Mouse (Mus musculus) embryonic facial prominence, embryonic 14.5 days (tissue): ENCODE data around the gene Kpna7. TPM values are rescaled to one million over a fixed set of nuclear protein-coding genes. Genes with fewer than 3 reads are reported as not detected.

ENCODE experiments used
- ATAC-seq: fragments of 200-750 bp; cut with Nextera tagmentation; 2 replicates; pipeline ENCODE4 v1.8.0; 2017; ENCODE audit warnings: low read depth, moderate number of reproducible peaks, moderate TSS enrichment
- DNase-seq: peaks from one replicate; pipeline ENCODE4 v3.0.0-alpha.2; 2015; ENCODE audit warnings: low spot score
- H3K27ac ChIP-seq: fragments of 300-500 bp; sonication (generic); replicated peaks from 2 replicates; pipeline ENCODE4 v1.5.1; 2014; ENCODE audit warnings: low read depth, mild to moderate bottlenecking, low read length, moderate library complexity
- H3K27me3 ChIP-seq: fragments of 300-500 bp; sonication (generic); replicated peaks from 2 replicates; pipeline ENCODE4 v1.6.1; 2014; ENCODE audit warnings: low read length; ENCODE audit not compliant: control insufficient read depth, insufficient read depth
- H3K36me3 ChIP-seq: fragments of 300-500 bp; sonication (generic); 2 replicates; pipeline ENCODE4 v1.6.1; 2014; ENCODE audit warnings: low read length, mixed read lengths; ENCODE audit not compliant: control insufficient read depth, insufficient read depth
- H3K4me1 ChIP-seq: fragments of 300-500 bp; sonication (generic); 2 replicates; pipeline ENCODE4 v1.6.1; 2014; ENCODE audit warnings: antibody characterized with exemption, low read length; ENCODE audit not compliant: control insufficient read depth, insufficient read depth
- H3K4me2 ChIP-seq: fragments of 300-500 bp; sonication (generic); 2 replicates; pipeline ENCODE4 v1.6.1; 2014; ENCODE audit warnings: low read depth, mild to moderate bottlenecking, low read length, moderate library complexity, mixed read lengths
- H3K4me3 ChIP-seq: fragments of 300-500 bp; sonication (generic); 2 replicates; pipeline ENCODE4 v1.5.1; 2014; ENCODE audit warnings: low read depth, mild to moderate bottlenecking, low read length
- H3K9ac ChIP-seq: fragments of 300-500 bp; sonication (generic); 2 replicates; pipeline ENCODE4 v1.6.1; 2014; ENCODE audit warnings: low read depth, mild to moderate bottlenecking, low read length, moderate library complexity, mixed read lengths
- H3K9me3 ChIP-seq: fragments of 300-500 bp; sonication (generic); 2 replicates; pipeline ENCODE4 v1.6.1; 2016; ENCODE audit warnings: low read length; ENCODE audit not compliant: control insufficient read depth
- WGBS: fragments of 180-500 bp; shearing (Covaris S2); extraction: QIAGEN DNeasy Blood & Tissue Kit; methylation state at CpG from one replicate; pipeline ENCODE4 v1.1.7; 2014; 5-methylcytosine and 5-hydroxymethylcytosine counted together
- polyA plus RNA-seq: library from polyadenylated mRNA; unstranded; fragments of >200 nt; fragmentation: Nextera tagmentation; extraction: Ambion mirVana; gene quantifications from 2 replicates; pipeline ENCODE4 v1.2.1, GENCODE M21; 2014

Gene Kpna7
- polyA plus RNA-seq, 1 experiment from 2014 or later: not detected

DNA sequence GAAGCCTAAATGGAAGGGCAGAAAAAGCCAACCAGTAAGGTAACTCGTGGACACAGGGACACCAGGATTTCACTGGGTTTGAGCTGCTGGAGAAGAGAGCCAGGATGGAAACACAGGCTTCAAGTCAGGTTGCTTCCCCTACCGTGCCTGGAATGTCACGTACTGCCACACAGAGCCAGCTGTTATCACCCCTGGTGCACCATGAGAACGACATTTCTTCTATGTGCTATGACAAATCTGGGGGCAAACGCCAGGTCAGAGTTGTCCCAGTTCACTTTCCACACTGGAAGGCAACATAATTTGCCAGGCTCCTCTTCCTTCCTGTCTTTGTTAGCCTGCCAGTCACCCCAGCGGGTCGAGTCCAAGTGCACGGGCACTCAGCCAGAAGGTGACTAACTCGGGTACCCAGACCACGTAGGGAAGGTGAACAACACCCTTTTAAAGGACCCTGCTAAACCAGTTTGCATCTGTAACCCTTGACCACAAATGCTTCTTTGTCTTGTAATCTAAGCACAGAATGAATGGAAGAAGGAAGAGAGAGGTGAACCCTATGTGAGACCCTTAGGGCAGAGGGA is 105.2 kb downstream of the Kpna7 start:
- no peak; the same call in 1 of the 2 replicates for ATAC-seq
- H3K4me2 ChIP-seq: no peak overlapping the region
- H3K36me3 ChIP-seq: no peaks in the 10 kb centered on the region
- no peaks in the 10 kb centered on the region for H3K4me1 ChIP-seq
- WGBS: 61% methylated on average over 10 of the region's 10 CpGs
- peak; percentile 60 for DNase-seq
- no peak overlapping the region for H3K4me3 ChIP-seq
- H3K9me3 ChIP-seq: 0 out of 2 replicates have a peak, but pooled peaks cover 7% of the 10 kb centered on the region
- no peak overlapping the region for H3K9ac ChIP-seq
- H3K27ac ChIP-seq: no peak overlapping the region
- H3K27me3 ChIP-seq: no peaks in the 10 kb centered on the region

- DNase-seq (no peak), ATAC-seq (no peak)
- Histone ChIP-seq H3K4me3 (no peak overlapping the region), H3K4me2 (no peak overlapping the region), H3K9me3 (no peaks in the 10 kb centered on the region), H3K36me3 (no peaks in the 10 kb centered on the region), H3K4me1 (no peaks in the 10 kb centered on the region), H3K27ac (no peak overlapping the region), H3K27me3 (no peaks in the 10 kb centered on the region), H3K9ac (no peak overlapping the region)
- WGBS: 84% methylated on average over 3 of the region's 3 CpGs
These were observed 112.6 kb downstream of the Kpna7 start for GRCm38 (mm10) chr5:144971266-144971665.

DNA sequence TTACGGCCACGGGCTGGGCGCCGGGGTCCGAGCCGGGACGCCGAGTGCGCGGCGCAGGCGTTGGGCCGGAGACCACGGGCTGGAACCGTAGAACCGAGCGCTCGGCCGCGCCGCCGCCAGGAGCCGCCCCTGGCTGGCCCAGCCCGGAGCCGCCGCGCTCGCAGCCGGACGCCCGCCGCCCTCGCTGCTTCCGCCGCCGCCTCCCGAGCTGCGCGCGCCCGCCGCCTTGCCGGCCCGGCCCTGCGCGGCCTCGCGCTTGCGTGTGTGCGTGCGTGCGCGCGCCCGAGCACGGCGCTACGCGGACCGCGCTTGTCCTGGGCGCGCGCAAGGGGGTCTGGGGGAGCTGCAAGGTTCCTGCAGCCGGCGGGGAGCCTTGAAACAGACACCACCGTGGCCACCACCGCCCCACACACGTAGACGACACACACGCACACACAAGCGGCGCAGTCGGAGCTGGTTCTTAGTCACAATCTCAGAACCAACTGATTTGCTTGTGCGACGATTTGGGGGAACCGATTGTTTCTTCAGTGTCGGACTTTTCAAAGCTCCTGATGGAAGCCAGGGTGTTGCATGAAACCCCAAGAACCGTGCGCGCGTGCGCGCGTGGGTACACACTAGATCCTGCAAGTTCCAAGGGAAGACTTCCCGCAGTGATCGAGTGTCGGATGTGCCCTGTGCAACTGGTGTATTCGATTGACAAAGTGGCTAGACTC is 118.0 kb downstream of the Kpna7 start, which contains the start of gene Smurf1:
Gene Smurf1, minus strand, starts transcription at position 209 of the 713 bp plus-strand sequence.
- Histone ChIP-seq H3K27ac (peak within 1 kb of the TSS; percentile 92), H3K9me3 (no peaks in the 10 kb centered on the region), H3K9ac (peak within 1 kb of the TSS; percentile 94), H3K4me1 (peaks cover 19% of the 10 kb centered on the region), H3K4me2 (peak within 1 kb of the TSS; percentile 89), H3K27me3 (no peaks in the 10 kb centered on the region), H3K4me3 (peak within 1 kb of the TSS; percentile 96), H3K36me3 (no peaks in the 10 kb centered on the region)
- WGBS: under 1% methylated on average over 28 of the region's 89 CpGs
- DNase-seq: peak; percentile 97
- ATAC-seq: peak; percentile 82

DNA sequence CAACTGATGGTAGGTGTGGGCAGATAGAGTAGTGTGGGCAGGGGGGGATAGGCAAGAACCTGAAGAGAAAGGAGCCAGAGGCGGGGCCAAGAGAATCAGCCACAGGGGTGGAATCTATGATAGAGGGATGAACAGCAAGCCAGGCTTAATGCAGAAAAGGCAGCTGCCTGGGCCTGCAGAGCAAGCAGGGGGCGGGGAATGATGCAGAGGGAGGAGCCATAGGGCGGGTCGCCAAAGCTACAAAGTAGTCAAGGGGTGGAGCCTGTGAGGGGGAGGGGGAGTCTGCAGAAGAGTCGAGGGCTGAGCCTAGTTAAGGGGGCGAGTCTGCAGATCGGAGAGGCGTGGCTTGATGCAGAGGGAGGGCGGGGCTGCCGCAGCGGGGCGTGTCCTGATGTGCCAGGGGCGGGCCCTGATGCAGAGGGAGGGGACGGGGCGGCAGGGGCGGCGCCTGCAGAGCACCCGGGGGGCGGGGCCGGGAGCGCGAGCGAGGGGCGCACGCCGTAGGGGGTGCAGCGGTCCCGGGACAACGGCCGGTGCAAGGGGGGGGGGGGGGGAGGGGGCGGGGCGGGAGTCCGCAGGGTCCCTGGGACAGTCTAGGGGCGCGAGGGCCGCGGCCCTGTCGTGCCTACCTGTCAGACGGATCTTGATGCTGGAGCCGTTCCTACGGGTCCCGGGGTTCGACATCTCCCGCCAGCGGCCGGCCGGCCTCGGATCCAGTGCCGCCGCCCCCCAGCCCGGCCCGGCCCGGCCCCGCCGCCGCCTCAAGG is 118.8 kb downstream of the Kpna7 start:
- peak overlapping the region; percentile 92 for H3K27ac ChIP-seq
- DNase-seq: peak; percentile 93
- H3K4me2 ChIP-seq: peak overlapping the region; percentile 89
- H3K36me3 ChIP-seq: no peaks in the 10 kb centered on the region
- no peaks in the 10 kb centered on the region for H3K9me3 ChIP-seq
- peak overlapping the region; percentile 96 for H3K4me3 ChIP-seq
- H3K27me3 ChIP-seq: no peaks in the 10 kb centered on the region
- peaks cover 22% of the 10 kb centered on the region for H3K4me1 ChIP-seq
- peak; percentile 77 for ATAC-seq
- WGBS: 0% methylated on average over 8 of the region's 56 CpGs
- H3K9ac ChIP-seq: peak overlapping the region; percentile 94

DNA sequence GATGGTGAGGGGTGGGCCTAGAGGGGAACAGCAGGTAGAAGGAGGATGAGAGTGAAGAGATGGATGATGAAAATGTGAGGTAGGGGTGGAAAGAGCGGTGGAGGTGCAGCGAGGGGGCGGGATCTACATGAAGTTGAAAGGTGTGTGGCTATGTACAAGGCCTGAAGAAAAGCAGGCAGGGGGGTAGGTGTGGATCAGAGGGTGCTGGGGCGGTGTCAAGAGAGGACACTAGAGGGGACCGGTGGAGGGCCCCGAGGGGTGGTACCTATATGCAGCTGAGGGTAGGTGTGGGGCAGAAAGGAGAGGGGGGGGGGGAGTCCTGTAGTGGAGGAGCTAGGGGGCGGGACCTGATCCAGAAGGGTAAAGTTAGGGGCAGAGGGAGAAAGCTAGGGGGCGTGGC is 119.4 kb downstream of the Kpna7 start:
- Histone ChIP-seq H3K4me3 (peak overlapping the region; percentile 96), H3K4me1 (peaks cover 24% of the 10 kb centered on the region), H3K9me3 (no peaks in the 10 kb centered on the region), H3K27me3 (no peaks in the 10 kb centered on the region), H3K4me2 (peak overlapping the region; percentile 89), H3K27ac (peak overlapping the region; percentile 73; the same call in 1 of the 2 replicates), H3K36me3 (no peaks in the 10 kb centered on the region), H3K9ac (no peak overlapping the region)
- 27% methylated on average over 8 of the region's 8 CpGs for WGBS
- ATAC-seq: peak; percentile 1; the same call in 1 of the 2 replicates
- DNase-seq: no peak

DNA sequence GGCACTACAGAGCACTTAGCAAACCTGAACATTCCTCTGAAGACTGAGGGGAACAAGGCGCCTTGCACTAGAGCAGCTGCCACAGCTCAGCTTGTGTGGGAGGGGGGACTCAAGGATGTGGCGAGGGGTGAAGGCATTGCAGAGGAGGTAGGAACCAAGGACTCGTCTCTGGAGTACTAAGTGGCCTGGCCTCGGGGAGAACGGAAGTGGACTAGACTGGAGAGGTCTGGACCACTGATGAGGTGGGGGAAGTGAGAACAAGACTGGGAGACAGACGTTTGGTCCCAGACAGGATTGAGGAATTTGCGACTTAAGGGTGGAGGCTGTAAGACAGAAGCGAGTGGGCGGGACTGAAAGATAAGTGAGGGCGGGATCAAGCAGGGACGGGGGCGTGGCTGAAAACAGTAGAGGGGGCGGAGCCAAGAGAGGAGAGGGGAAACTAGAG is 120.0 kb downstream of the Kpna7 start:
- DNase-seq (peak; percentile 77), ATAC-seq (no peak)
- Histone ChIP-seq H3K9ac (peak overlapping the region; percentile 40; the same call in 1 of the 2 replicates), H3K9me3 (no peaks in the 10 kb centered on the region), H3K4me1 (peaks cover 31% of the 10 kb centered on the region), H3K27ac (peak overlapping the region; percentile 73), H3K27me3 (no peaks in the 10 kb centered on the region), H3K36me3 (no peaks in the 10 kb centered on the region), H3K4me3 (peak overlapping the region; percentile 18), H3K4me2 (peak overlapping the region; percentile 89)
- WGBS: 8% methylated on average over 13 of the region's 13 CpGs

DNA sequence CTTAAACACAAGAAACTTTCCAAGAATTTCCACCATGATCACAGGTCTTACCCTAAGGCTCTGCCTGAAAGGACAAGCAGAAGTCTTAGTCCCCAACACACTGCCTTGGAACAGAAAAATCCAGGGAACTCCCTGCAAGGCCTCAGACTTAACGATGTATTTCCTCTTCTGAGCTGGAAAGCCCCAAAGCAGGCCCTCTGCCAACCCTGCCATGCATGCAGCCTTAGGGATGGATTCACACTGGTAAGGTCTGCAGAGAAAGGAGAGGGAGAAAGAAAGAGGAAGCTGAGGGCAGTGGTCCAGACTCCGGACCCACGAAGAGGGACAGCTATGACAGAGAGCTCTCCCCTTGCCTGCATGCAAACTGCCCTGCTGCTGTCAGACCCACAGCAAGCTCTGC is 120.4 kb downstream of the Kpna7 start:
- Histone ChIP-seq H3K27ac (peak overlapping the region; percentile 73), H3K36me3 (no peaks in the 10 kb centered on the region), H3K4me3 (peak overlapping the region; percentile 18), H3K4me1 (peaks cover 33% of the 10 kb centered on the region), H3K27me3 (no peaks in the 10 kb centered on the region), H3K9me3 (no peaks in the 10 kb centered on the region), H3K4me2 (peak overlapping the region; percentile 89), H3K9ac (peak overlapping the region; percentile 40; the same call in 1 of the 2 replicates)
- peak; percentile 56 for DNase-seq
- ATAC-seq: no peak
- 43% methylated on average over 3 of the region's 3 CpGs for WGBS

DNA sequence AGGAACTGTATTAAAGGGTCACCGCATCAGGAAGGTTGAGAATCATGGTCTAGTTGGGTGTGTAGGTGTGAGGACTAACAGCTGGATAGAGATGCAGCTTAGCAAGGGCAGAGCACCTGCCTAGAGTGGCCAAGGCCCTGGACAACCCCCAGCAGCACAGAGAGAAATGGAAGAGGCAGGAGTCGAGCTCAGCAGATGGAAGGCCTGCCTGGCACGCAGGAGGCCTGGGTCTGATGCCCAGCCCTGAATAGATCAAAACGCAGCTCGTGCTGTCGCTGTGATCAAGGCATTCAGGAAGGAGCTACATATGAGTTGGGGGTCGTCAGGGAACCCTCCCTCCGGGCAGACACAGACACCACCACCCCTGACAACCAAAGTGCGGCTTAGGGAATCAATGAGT is 125.6 kb downstream of the Kpna7 start:
- H3K27ac ChIP-seq: no peak overlapping the region
- 86% methylated on average over 9 of the region's 9 CpGs for WGBS
- no peaks in the 10 kb centered on the region for H3K9me3 ChIP-seq
- H3K4me3 ChIP-seq: no peak overlapping the region
- no peaks in the 10 kb centered on the region for H3K27me3 ChIP-seq
- no peaks in the 10 kb centered on the region for H3K36me3 ChIP-seq
- no peak overlapping the region for H3K4me2 ChIP-seq
- DNase-seq: no peak
- H3K4me1 ChIP-seq: peaks cover 29% of the 10 kb centered on the region
- H3K9ac ChIP-seq: no peak overlapping the region
- no peak for ATAC-seq
